Mouse (Mus musculus) testis, adult 2 months (tissue): ENCODE data around the gene Car10.

ENCODE experiments used
- CTCF ChIP-seq: fragments of 200-500 bp; IDR thresholded peaks from 2 replicates; pipeline ENCODE4 v1.5.1; 2012; ENCODE audit warnings: low read depth, mild to moderate bottlenecking, inconsistent platforms, low read length, moderate library complexity; ENCODE audit not compliant: control insufficient read depth, insufficient read depth, insufficient replicate concordance
- POLR2A ChIP-seq: fragments of 200-500 bp; IDR thresholded peaks from 2 replicates; pipeline ENCODE4 v1.6.1; 2012; ENCODE audit warnings: low read depth, mild to moderate bottlenecking, inconsistent platforms, low read length, moderate library complexity; ENCODE audit not compliant: control insufficient read depth

GRCm38 (mm10) chr11:93364171-93364570 is 266.3 kb downstream of the Car10 start:
- no peak for TF ChIP-seq POLR2A
- no peak for TF ChIP-seq CTCF
